Mouse (Mus musculus): ENCODE results near the gene Arhgef39.

- TF ChIP-seq CTCF (IDR thresholded peaks at IDR 0.05; ENCODE audit: low read depth, low read length) (no peak), POLR2A (IDR thresholded peaks at IDR 0.05; ENCODE audit: insufficient read depth, low read length) (no peak)
Measured at GRCm38 (mm10) chr4:43463102-43463501, 36.4 kb downstream of the Arhgef39 start.
